Mouse (Mus musculus): Measurements from ENCODE around the gene Ftl1.

The Ftl1 gene

GRCm38 (mm10) chr7:45437521-45438276, 22.0 kb downstream of the Ftl1 start, which contains the start of gene Ruvbl2:
Ruvbl2 (minus strand) TSS chr7:45438096.
- TF ChIP-seq GATA4 (IDR thresholded peaks at IDR 0.05; ENCODE audit: insufficient replicate concordance, low read length), result no peak

GRCm38 (mm10) chr7:45437046-45437445, 22.6 kb downstream of the Ftl1 start:
- TF ChIP-seq GATA4 (IDR thresholded peaks at IDR 0.05; ENCODE audit: insufficient replicate concordance, low read length), result no peak

- TF ChIP-seq GATA4 (IDR thresholded peaks at IDR 0.05; ENCODE audit: insufficient replicate concordance, low read length), result no peak
Measured at GRCm38 (mm10) chr7:45436444-45436843, 23.2 kb downstream of the Ftl1 start.

- TF ChIP-seq GATA4 (IDR thresholded peaks at IDR 0.05; ENCODE audit: insufficient replicate concordance, low read length), result no peak
Measured at GRCm38 (mm10) chr7:45435038-45435437, 24.6 kb downstream of the Ftl1 start.

- TF ChIP-seq GATA4 (IDR thresholded peaks at IDR 0.05; ENCODE audit: insufficient replicate concordance, low read length), result no peak; the same call in 1 of the 2 replicates
Measured at GRCm38 (mm10) chr7:45434203-45435015, 25.3 kb downstream of the Ftl1 start, which contains the start of gene Gys1. Gys1 (plus strand) TSS chr7:45434844.

GRCm38 (mm10) chr7:45433835-45434202, 25.9 kb downstream of the Ftl1 start:
- no peak for TF ChIP-seq GATA4 (IDR thresholded peaks at IDR 0.05; ENCODE audit: insufficient replicate concordance, low read length)

GRCm38 (mm10) chr7:45426556-45426955, 33.1 kb downstream of the Ftl1 start:
- no peak for TF ChIP-seq GATA4 (IDR thresholded peaks at IDR 0.05; ENCODE audit: insufficient replicate concordance, low read length)

GRCm38 (mm10) chr7:45421194-45421593, 38.5 kb downstream of the Ftl1 start:
- no peak for TF ChIP-seq GATA4 (IDR thresholded peaks at IDR 0.05; ENCODE audit: insufficient replicate concordance, low read length)

- TF ChIP-seq GATA4 (IDR thresholded peaks at IDR 0.05; ENCODE audit: insufficient replicate concordance, low read length), result no peak
Measured at GRCm38 (mm10) chr7:45420615-45420919, 39.1 kb downstream of the Ftl1 start, which contains the start of gene Lhb. Lhb (plus strand) TSS chr7:45420820.

- no peak for TF ChIP-seq GATA4 (IDR thresholded peaks at IDR 0.05; ENCODE audit: insufficient replicate concordance, low read length)
Measured at GRCm38 (mm10) chr7:45419859-45420614, 39.6 kb downstream of the Ftl1 start.

GRCm38 (mm10) chr7:45417962-45418492, 41.7 kb downstream of the Ftl1 start:
- no peak for TF ChIP-seq GATA4 (IDR thresholded peaks at IDR 0.05; ENCODE audit: insufficient replicate concordance, low read length)

GRCm38 (mm10) chr7:45415636-45416035, 44.0 kb downstream of the Ftl1 start:
- TF ChIP-seq GATA4 (IDR thresholded peaks at IDR 0.05; ENCODE audit: insufficient replicate concordance, low read length), result no peak

GRCm38 (mm10) chr7:45414740-45415224, 44.9 kb downstream of the Ftl1 start:
- no peak for TF ChIP-seq GATA4 (IDR thresholded peaks at IDR 0.05; ENCODE audit: insufficient replicate concordance, low read length)

GRCm38 (mm10) chr7:45413864-45414739, 45.6 kb downstream of the Ftl1 start:
- no peak for TF ChIP-seq GATA4 (IDR thresholded peaks at IDR 0.05; ENCODE audit: insufficient replicate concordance, low read length)
